Mouse (Mus musculus) spleen, adult 2 months (tissue): ENCODE measurements around the gene Gpr183. TPM values are rescaled to one million over a fixed set of nuclear protein-coding genes. Genes with fewer than 3 reads are reported as not detected.
A peak's percentile ranks its signal among the peaks of the same experiment; 100 is the strongest.

Source experiments
- DNase-seq, 2 experiments: peaks; one replicate each; pipeline versions ENCODE4 v3.0.0 to v3.0.0-alpha.2; 2012 to 2021; ENCODE audit warnings: low spot score in 2 of 2, low read depth in 1 of 2
- H3K27ac ChIP-seq: fragments of 200-500 bp; 2 replicates; pipeline ENCODE4 v1.5.1; 2012; ENCODE audit warnings: low read length, inconsistent platforms; ENCODE audit not compliant: insufficient read depth
- H3K27me3 ChIP-seq: fragments of 200-500 bp; 2 replicates; pipeline ENCODE4 v1.6.1; 2012; ENCODE audit warnings: mild to moderate bottlenecking, moderate library complexity, low read length, inconsistent platforms; ENCODE audit not compliant: control insufficient read depth, insufficient read depth
- H3K36me3 ChIP-seq: fragments of 200-500 bp; 2 replicates; pipeline ENCODE4 v1.6.1; 2012; ENCODE audit warnings: mild to moderate bottlenecking, low read length, inconsistent platforms; ENCODE audit not compliant: control insufficient read depth, insufficient read depth
- H3K4me1 ChIP-seq: fragments of 200-500 bp; 2 replicates; pipeline ENCODE4 v1.6.1; 2011; ENCODE audit warnings: inconsistent platforms; ENCODE audit not compliant: control insufficient read depth, insufficient read depth, insufficient read length
- H3K4me3 ChIP-seq: fragments of 200-500 bp; 2 replicates; pipeline ENCODE4 v1.5.1; 2011; ENCODE audit warnings: mild to moderate bottlenecking, inconsistent platforms; ENCODE audit not compliant: insufficient read depth, insufficient read length; ENCODE audit errors: extremely low read depth
- CTCF ChIP-seq: fragments of 200-500 bp; IDR thresholded peaks from 2 replicates; pipeline ENCODE4 v1.5.1; 2011; ENCODE audit warnings: mild to moderate bottlenecking, inconsistent platforms; ENCODE audit not compliant: insufficient read depth, insufficient read length, insufficient replicate concordance; ENCODE audit errors: extremely low read depth
- POLR2A ChIP-seq: fragments of 200-500 bp; IDR thresholded peaks from 2 replicates; pipeline ENCODE4 v1.6.1; 2011; ENCODE audit warnings: low read depth, low read length, inconsistent platforms
- WGBS: fragments of 180-500 bp; shearing (Covaris S2); methylation state at CpG from one replicate; pipeline ENCODE4 v1.1.7; 2018; 5-methylcytosine and 5-hydroxymethylcytosine counted together
- polyA plus RNA-seq: library from polyadenylated mRNA; depleted of rRNA; stranded (reverse); fragments of >200 nt; gene quantifications from 2 replicates; pipeline ENCODE4 v1.2.3, GENCODE M21; 2012

The Gpr183 gene
- polyA plus RNA-seq, 1 experiment, result 19.3 TPM

GRCm38 (mm10) chr14:121922016-121922415 is 43.0 kb downstream of the Gpr183 start:
- 91% methylated on average over 4 of the region's 4 CpGs for WGBS
- Histone ChIP-seq H3K27me3 (no peaks in the 10 kb centered on the region), H3K36me3 (no peaks in the 10 kb centered on the region), H3K4me3 (no peak overlapping the region), H3K27ac (no peak overlapping the region), H3K4me1 (peaks cover 9% of the 10 kb centered on the region; the same call in 1 of the 2 replicates)
- TF ChIP-seq CTCF (no peak), POLR2A (no peak)
- DNase-seq, result no peak

- H3K36me3 ChIP-seq, result no peaks in the 10 kb centered on the region
- no peak overlapping the region for H3K4me3 ChIP-seq
- H3K27ac ChIP-seq, result no peak overlapping the region
- WGBS, result 90% methylated on average over 12 of the region's 12 CpGs
- DNase-seq, result no peak
- no peaks in the 10 kb centered on the region for H3K27me3 ChIP-seq
- H3K4me1 ChIP-seq, result peaks cover 11% of the 10 kb centered on the region; the same call in 1 of the 2 replicates
- TF ChIP-seq CTCF, result no peak
- no peak for TF ChIP-seq POLR2A
Observed at GRCm38 (mm10) chr14:121920511-121921124, 44.4 kb downstream of the Gpr183 start.

GRCm38 (mm10) chr14:121919752-121920151 is 45.2 kb downstream of the Gpr183 start:
- Histone ChIP-seq H3K4me3 (no peak overlapping the region), H3K27ac (no peak overlapping the region), H3K36me3 (no peaks in the 10 kb centered on the region), H3K4me1 (peaks cover 11% of the 10 kb centered on the region; the same call in 1 of the 2 replicates), H3K27me3 (no peaks in the 10 kb centered on the region)
- DNase-seq, result no peak
- no peak for TF ChIP-seq POLR2A
- peak; percentile 50; the same call in 1 of the 2 replicates for TF ChIP-seq CTCF
- WGBS, result 3% methylated on average over 3 of the region's 3 CpGs

DNA sequence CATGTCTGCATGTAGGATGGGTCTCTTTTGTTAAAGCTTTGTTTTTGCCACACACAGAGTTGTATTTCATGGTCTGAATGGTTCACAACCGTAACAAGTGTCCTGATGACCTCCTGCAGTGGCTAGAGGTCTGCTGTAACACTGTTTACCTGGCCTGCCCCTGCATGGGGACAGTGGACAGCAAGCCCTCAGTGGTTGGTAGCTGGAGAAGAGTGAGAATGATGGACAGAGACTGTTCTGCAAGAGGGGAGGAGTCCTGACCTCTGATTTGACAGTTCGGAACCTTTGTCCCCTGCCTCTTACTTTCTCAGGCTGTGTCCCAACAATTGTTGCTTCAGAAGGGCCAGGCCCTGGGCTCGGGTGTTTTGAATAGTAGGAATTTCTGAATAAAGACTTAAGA is 46.7 kb downstream of the Gpr183 start:
- 88% methylated on average over 3 of the region's 3 CpGs for WGBS

GRCm38 (mm10) chr14:121916311-121917094 is 48.5 kb downstream of the Gpr183 start:
- 19% methylated on average over 6 of the region's 6 CpGs for WGBS
- TF ChIP-seq POLR2A (no peak; the same call in 1 of the 2 replicates), CTCF (no peak)
- H3K4me1 ChIP-seq, result peaks cover 18% of the 10 kb centered on the region; the same call in 1 of the 2 replicates
- DNase-seq, result no peak
- H3K27ac ChIP-seq, result peak overlapping the region; percentile 96
- H3K27me3 ChIP-seq, result no peaks in the 10 kb centered on the region
- peaks cover 13% of the 10 kb centered on the region for H3K36me3 ChIP-seq
- peak overlapping the region; percentile 28; the same call in 1 of the 2 replicates for H3K4me3 ChIP-seq

More for the DNA sequence above, 46.7 kb downstream of the Gpr183 start:
- H3K36me3 ChIP-seq, result no peaks in the 10 kb centered on the region
- peaks cover 11% of the 10 kb centered on the region; the same call in 1 of the 2 replicates for H3K4me1 ChIP-seq
- DNase-seq, result peak in 1 of 2 experiments; percentile 1
- peak overlapping the region; percentile 45 for H3K27ac ChIP-seq
- H3K4me3 ChIP-seq, result no peak overlapping the region
- TF ChIP-seq CTCF, result no peak
- TF ChIP-seq POLR2A, result no peak
- no peaks in the 10 kb centered on the region for H3K27me3 ChIP-seq

DNA sequence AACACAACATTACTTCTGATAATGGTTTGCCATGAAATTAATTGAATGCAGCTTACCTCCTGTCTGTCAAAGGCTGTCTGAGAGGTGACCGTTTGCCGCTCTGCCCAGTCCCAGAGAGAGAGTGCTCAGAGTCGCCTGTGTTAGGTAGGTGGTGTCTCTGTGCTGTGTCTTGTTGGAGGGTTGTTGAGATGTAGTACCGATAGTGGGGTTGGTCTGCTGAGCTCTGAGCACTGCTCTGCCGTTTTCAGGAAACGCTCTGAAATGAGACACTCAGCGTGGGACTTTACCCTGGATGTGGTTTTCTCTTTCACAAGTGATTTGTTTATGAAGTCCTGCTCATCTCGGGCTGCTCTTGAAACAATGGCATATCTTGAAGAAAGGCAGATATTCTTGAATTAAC is 49.4 kb downstream of the Gpr183 start, which contains the start of gene Gpr18:
TSS of gene Gpr18 (minus strand) at position 161 of the 400 bp plus-strand sequence.
- 7% methylated on average over 8 of the region's 8 CpGs for WGBS
- Histone ChIP-seq H3K27me3 (no peaks in the 10 kb centered on the region), H3K36me3 (peaks cover 18% of the 10 kb centered on the region), H3K4me1 (peaks cover 19% of the 10 kb centered on the region), H3K4me3 (peak within 1 kb of the TSS; percentile 60), H3K27ac (peak within 1 kb of the TSS; percentile 96)
- peak; percentile 79 to 81 for DNase-seq
- TF ChIP-seq POLR2A, result peak; percentile 97
- TF ChIP-seq CTCF, result no peak

DNA sequence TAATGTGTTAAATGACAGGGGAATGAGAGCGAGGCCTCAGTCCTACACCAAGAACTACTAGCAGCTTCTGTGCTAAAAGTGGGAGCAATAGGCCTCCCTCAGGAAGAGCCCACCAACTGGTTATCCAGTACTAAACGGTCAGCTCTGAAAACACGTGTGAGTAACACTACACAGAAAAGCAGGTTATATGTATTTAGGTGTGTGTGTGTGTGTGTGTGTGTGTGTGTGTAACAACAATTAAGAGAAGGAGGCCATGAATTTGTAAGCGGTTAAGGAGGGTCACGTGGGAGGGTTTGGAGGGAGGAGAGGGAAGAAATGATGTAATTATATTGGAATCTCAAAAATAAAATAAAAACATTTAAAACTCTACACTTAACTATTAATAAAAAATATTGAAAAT is 49.9 kb downstream of the Gpr183 start:
- Histone ChIP-seq H3K27ac (peak overlapping the region; percentile 63), H3K27me3 (no peaks in the 10 kb centered on the region), H3K36me3 (peaks cover 21% of the 10 kb centered on the region), H3K4me3 (peak overlapping the region; percentile 49), H3K4me1 (peaks cover 22% of the 10 kb centered on the region)
- 42% methylated on average over 5 of the region's 5 CpGs for WGBS
- TF ChIP-seq POLR2A (no peak), CTCF (no peak)
- DNase-seq, result no peak
